Mouse (Mus musculus) forebrain, embryonic 13.5 days (tissue): ENCODE results near the gene Tbx18. TPM values are rescaled to one million over a fixed set of nuclear protein-coding genes. Genes with fewer than 3 reads are reported as not detected.

Experiments
- ATAC-seq: fragments of 200-750 bp; cut with Nextera tagmentation; 2 replicates; pipeline ENCODE4 v1.8.0; 2017
- H3K27ac ChIP-seq: fragments of 300-500 bp; sonication (generic); 2 replicates; pipeline ENCODE4 v1.5.1; 2015; ENCODE audit warnings: inconsistent platforms, mild to moderate bottlenecking, moderate library complexity
- H3K27me3 ChIP-seq: fragments of 300-500 bp; sonication (generic); 2 replicates; pipeline ENCODE4 v1.6.1; 2015; ENCODE audit warnings: mild to moderate bottlenecking, inconsistent platforms
- H3K36me3 ChIP-seq: fragments of 300-500 bp; sonication (generic); 2 replicates; pipeline ENCODE4 v1.6.1; 2015; ENCODE audit warnings: mild to moderate bottlenecking, inconsistent platforms; ENCODE audit not compliant: poor library complexity, severe bottlenecking
- H3K4me1 ChIP-seq: fragments of 300-500 bp; sonication (generic); 2 replicates; pipeline ENCODE4 v1.6.1; 2015; ENCODE audit warnings: inconsistent platforms
- H3K4me2 ChIP-seq: fragments of 300-500 bp; sonication (generic); 2 replicates; pipeline ENCODE4 v1.6.1; 2015; ENCODE audit warnings: inconsistent platforms, mild to moderate bottlenecking, moderate library complexity
- H3K4me3 ChIP-seq: fragments of 300-500 bp; sonication (generic); 2 replicates; pipeline ENCODE4 v1.5.1; 2015; ENCODE audit warnings: mild to moderate bottlenecking, inconsistent platforms
- H3K9ac ChIP-seq: fragments of 300-500 bp; sonication (generic); 2 replicates; pipeline ENCODE4 v1.6.1; 2015; ENCODE audit warnings: mild to moderate bottlenecking, inconsistent platforms
- H3K9me3 ChIP-seq: fragments of 300-500 bp; sonication (generic); replicated peaks from 2 replicates; pipeline ENCODE4 v1.6.1; 2016; ENCODE audit warnings: inconsistent platforms
- WGBS: fragments of 180-500 bp; shearing (Covaris S2); methylation state at CpG from one replicate; pipeline ENCODE4 v1.1.7; 2015; 5-methylcytosine and 5-hydroxymethylcytosine counted together
- polyA plus RNA-seq: library from polyadenylated mRNA; unstranded; fragments of >200 nt; fragmentation: Nextera tagmentation; extraction: Ambion mirVana; gene quantifications from 2 replicates; pipeline ENCODE4 v1.2.1, GENCODE M21; 2015

The Tbx18 gene
- 1.7 and 2.2 TPM in 2 replicates for polyA plus RNA-seq

DNA sequence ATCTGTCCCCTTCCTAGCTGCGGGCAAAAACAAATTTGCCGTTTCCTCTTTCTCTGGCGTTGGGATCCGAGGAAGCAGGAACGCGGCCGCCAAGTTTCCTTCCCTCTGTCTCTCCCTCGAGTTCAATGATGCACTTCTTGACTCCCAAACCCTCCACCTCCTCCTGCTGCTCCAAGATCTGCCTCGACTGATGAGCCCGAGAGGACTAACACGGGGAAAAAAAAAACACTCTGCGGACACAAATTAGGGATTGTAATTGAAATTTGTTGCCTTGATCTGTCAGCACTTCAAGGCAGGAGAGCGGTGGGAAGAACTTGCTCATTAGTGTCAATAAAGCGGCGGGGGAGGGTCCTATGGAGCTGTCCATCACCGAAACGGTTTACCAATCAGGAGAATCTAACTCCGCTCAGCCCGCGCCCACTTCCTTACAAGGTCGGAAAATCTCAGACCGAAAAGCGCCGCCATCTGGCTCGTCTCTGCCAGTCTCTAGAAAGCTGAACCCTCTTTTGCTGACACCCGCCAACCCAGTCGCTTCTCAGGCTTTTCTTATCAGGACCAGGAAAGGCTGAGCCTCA lies at the start of gene Tbx18:
Gene Tbx18 (minus strand): TSS at position 300 of the 575 bp plus-strand sequence.
- peak; percentile 91 for ATAC-seq
- peaks cover 87% of the 10 kb centered on the region for H3K27me3 ChIP-seq
- peak within 1 kb of the TSS; percentile 45 for H3K4me3 ChIP-seq
- no peaks in the 10 kb centered on the region for H3K9me3 ChIP-seq
- WGBS = under 1% methylated on average over 27 of the region's 27 CpGs
- peak within 1 kb of the TSS; percentile 80 for H3K4me2 ChIP-seq
- H3K36me3 ChIP-seq = no peaks in the 10 kb centered on the region
- H3K9ac ChIP-seq = peak within 1 kb of the TSS; percentile 62
- H3K27ac ChIP-seq = no peak within 1 kb of the TSS; the same call in 1 of the 2 replicates
- peaks cover 24% of the 10 kb centered on the region for H3K4me1 ChIP-seq

DNA sequence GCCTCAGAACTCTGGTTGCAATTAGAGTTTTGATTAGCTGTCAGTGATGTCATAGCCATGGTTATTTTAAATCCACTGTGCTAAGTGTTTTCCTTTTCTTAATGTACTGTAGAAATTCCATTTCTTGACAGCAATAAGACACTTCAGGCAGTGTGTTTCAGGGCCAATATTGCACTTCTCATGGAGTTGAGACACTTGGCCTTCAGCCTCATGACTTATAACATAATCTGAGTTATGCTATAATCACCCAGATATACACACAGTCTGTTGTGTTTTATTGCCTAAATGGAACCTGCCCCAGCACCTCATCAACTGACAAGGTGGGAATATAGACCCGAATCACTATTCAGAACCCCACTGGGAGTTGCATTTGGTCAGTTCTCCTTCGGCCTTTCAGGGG lies 42.9 kb upstream of the Tbx18 start:
- H3K4me3 ChIP-seq = no peak overlapping the region
- no peaks in the 10 kb centered on the region for H3K27me3 ChIP-seq
- WGBS = 84% methylated on average over 2 of the region's 2 CpGs
- H3K36me3 ChIP-seq = no peaks in the 10 kb centered on the region
- H3K4me2 ChIP-seq = no peak overlapping the region
- no peak overlapping the region for H3K27ac ChIP-seq
- no peaks in the 10 kb centered on the region for H3K4me1 ChIP-seq
- ATAC-seq = no peak
- no peak overlapping the region for H3K9ac ChIP-seq
- H3K9me3 ChIP-seq = no peaks in the 10 kb centered on the region

DNA sequence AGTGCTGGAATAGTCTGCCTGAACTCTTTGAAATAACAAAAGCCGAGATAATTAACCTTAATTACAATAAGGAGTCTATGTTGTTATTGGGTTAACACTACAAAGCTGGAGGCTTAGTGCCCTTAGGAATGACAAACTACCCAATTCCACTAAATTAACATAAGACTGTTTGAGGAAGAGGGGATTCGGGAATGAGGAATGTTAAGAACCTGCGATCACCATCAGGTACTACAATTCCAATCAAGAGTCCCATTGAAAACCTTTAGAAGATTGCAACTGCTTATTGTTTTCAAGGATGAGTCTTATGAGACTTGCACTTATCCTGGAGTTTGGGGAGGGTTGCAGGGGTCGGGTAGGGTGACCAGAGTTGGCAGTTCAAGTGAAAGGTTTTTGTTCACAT lies 24.6 kb upstream of the Tbx18 start:
- no peaks in the 10 kb centered on the region for H3K4me1 ChIP-seq
- no peak overlapping the region for H3K4me3 ChIP-seq
- H3K36me3 ChIP-seq = no peaks in the 10 kb centered on the region
- no peak overlapping the region for H3K27ac ChIP-seq
- no peak overlapping the region for H3K9ac ChIP-seq
- no peak for ATAC-seq
- 63% methylated on average over 4 of the region's 4 CpGs for WGBS
- no peaks in the 10 kb centered on the region for H3K27me3 ChIP-seq
- H3K9me3 ChIP-seq = no peaks in the 10 kb centered on the region
- H3K4me2 ChIP-seq = no peak overlapping the region

DNA sequence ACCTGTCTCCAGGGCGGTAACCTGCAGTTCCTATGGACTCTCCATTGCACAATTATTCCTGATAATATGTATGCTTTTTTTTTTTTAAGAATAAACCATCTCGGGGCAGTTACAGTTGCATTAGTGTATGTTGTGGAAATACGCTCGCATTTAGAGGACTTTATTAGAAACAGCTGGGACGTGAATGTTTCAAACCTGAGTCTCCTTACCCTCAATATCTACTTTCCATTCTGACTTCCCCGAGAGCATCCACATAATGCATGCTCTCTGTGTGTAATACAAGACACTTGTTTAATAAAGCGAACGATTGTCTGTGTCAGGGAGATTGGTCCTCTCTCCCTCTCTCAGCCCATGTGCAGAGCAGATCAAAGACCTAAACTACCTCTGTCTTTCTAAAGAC lies 10.5 kb upstream of the Tbx18 start:
- peaks cover 14% of the 10 kb centered on the region for H3K4me1 ChIP-seq
- WGBS = 81% methylated on average over 8 of the region's 8 CpGs
- peaks cover 76% of the 10 kb centered on the region for H3K27me3 ChIP-seq
- no peaks in the 10 kb centered on the region for H3K36me3 ChIP-seq
- H3K9ac ChIP-seq = no peak overlapping the region
- no peak overlapping the region for H3K27ac ChIP-seq
- H3K4me2 ChIP-seq = no peak overlapping the region
- no peak for ATAC-seq
- H3K9me3 ChIP-seq = no peaks in the 10 kb centered on the region
- no peak overlapping the region for H3K4me3 ChIP-seq

DNA sequence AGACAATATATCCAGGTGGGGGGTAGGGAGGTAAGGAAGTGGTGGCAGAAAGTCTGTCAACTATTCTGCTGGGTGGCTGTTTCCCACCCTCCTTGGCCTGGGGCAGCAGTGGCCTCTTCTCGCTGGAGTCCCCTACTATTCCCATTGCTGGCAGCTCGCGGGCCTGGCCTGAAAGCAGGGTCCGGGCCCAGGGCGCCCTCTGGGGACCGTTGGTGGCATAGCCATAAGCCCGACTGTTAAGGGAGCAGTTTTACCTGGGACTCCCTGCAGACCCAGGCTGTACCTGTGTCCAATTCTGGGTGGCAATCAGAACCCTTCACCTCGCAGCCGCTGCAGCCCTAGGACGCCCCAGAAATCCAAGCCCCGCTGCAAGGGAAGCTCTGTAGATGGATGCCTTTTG lies 9.6 kb upstream of the Tbx18 start:
- H3K9ac ChIP-seq = no peak overlapping the region
- peak overlapping the region; percentile 25 for H3K4me3 ChIP-seq
- H3K27ac ChIP-seq = no peak overlapping the region
- peak; percentile 87 for ATAC-seq
- no peaks in the 10 kb centered on the region for H3K9me3 ChIP-seq
- peaks cover 14% of the 10 kb centered on the region for H3K4me1 ChIP-seq
- WGBS = under 1% methylated on average over 10 of the region's 11 CpGs
- peaks cover 85% of the 10 kb centered on the region for H3K27me3 ChIP-seq
- H3K36me3 ChIP-seq = no peaks in the 10 kb centered on the region
- H3K4me2 ChIP-seq = peak overlapping the region; percentile 48

DNA sequence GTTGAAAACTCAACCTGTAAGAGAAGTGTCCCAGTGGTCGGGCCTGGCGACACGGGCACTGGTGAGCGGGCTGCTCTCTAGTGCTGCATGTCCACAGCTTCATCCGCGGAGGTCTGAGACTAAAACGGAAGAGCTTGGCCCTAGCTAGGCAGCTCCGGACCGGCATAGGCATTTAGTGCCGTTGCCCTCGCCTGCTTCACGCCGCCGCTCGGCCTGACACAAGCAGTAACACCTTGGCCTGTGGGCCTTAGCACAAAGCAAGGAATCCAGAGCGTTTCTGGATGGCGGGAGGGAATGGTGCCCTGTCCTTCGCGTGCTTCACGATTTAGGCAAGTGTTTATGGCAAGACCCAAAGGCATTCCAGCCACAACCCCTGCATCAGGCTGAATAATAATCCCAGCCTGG lies 9.2 kb upstream of the Tbx18 start:
- H3K4me2 ChIP-seq = peak overlapping the region; percentile 48
- peaks cover 14% of the 10 kb centered on the region for H3K4me1 ChIP-seq
- peak; percentile 48 for ATAC-seq
- H3K4me3 ChIP-seq = peak overlapping the region; percentile 25
- 2% methylated on average over 20 of the region's 20 CpGs for WGBS
- no peak overlapping the region for H3K27ac ChIP-seq
- no peak overlapping the region for H3K9ac ChIP-seq
- H3K36me3 ChIP-seq = no peaks in the 10 kb centered on the region
- H3K9me3 ChIP-seq = no peaks in the 10 kb centered on the region
- H3K27me3 ChIP-seq = peaks cover 89% of the 10 kb centered on the region

DNA sequence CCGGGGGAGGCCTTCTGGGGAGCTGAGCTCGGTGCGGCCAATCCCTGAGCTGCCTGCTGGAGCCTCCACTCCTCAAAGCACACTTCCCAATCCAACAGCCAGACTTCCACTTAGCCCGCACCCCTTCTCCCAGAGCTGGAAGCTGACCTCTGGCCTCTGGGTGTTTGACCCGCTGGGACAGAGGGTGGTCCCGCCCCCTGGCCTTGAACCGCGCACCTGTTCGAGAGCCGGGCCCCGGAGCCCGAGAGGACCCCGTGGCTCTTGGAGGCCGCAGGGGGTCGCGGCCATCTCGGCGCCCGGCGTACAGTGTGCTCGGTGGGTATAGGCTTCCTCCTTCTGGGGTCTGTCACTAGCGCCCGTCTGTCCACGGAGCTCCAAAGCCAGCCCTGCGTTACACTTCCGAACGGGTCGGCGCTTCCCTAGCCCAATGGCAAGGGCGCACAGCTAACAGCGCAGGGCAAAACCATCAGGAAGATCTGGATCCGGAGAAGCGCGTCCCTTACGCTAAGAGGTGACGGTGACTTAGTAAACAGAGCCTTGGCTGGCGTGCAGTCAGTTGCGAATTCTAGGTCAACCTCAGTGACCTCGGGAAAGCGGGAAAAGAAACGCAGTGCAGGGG lies 8.6 kb upstream of the Tbx18 start:
- Histone ChIP-seq H3K9me3 (no peaks in the 10 kb centered on the region), H3K4me1 (peaks cover 14% of the 10 kb centered on the region), H3K36me3 (no peaks in the 10 kb centered on the region), H3K4me2 (peak overlapping the region; percentile 48), H3K27ac (no peak overlapping the region), H3K9ac (no peak overlapping the region), H3K27me3 (peaks cover 91% of the 10 kb centered on the region), H3K4me3 (peak overlapping the region; percentile 25)
- peak; percentile 40 for ATAC-seq
- under 1% methylated on average over 41 of the region's 41 CpGs for WGBS

DNA sequence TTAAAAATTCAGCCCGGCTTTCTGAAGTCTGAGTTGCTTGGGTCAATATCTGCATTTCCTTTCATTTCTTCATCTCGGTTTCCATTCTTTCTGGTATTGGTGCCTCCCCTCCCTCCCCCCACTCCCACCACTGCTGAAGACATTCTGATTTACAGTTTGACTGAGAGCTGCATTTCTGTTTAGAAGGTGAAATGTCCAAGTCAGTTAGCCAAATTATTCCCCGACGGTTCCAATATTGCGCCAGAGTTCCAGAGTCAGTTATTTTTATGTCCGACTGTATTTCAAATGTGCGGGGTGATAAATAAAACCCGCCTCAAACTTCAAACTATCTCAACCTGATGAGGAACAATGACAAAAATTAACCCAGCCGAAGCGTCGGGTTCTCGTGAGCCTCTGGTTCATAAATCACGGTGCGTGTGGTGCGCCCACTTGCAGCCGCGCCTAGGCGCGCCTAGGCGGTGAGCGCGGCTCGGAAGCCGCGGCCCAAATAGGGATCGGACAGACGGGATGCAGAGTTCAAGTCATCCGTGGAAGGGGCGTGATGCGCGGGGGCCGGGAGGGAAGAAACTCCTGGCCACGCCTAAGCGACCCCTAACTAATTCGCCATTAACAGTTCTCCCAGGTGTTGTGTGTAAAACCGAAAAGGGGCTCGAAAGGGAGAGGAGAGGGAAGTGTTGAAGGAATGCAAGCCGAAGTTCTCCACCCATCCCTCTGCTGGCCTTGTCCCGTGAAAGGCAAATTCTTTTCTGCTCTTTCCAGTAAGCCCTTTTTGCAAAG lies 7.9 kb upstream of the Tbx18 start:
- H3K4me1 ChIP-seq = peaks cover 14% of the 10 kb centered on the region
- peak overlapping the region; percentile 48 for H3K4me2 ChIP-seq
- H3K9ac ChIP-seq = no peak overlapping the region
- H3K4me3 ChIP-seq = peak overlapping the region; percentile 25; the same call in 1 of the 2 replicates
- no peak for ATAC-seq
- H3K27ac ChIP-seq = no peak overlapping the region
- H3K9me3 ChIP-seq = no peaks in the 10 kb centered on the region
- peaks cover 97% of the 10 kb centered on the region for H3K27me3 ChIP-seq
- under 1% methylated on average over 39 of the region's 39 CpGs for WGBS
- H3K36me3 ChIP-seq = no peaks in the 10 kb centered on the region

DNA sequence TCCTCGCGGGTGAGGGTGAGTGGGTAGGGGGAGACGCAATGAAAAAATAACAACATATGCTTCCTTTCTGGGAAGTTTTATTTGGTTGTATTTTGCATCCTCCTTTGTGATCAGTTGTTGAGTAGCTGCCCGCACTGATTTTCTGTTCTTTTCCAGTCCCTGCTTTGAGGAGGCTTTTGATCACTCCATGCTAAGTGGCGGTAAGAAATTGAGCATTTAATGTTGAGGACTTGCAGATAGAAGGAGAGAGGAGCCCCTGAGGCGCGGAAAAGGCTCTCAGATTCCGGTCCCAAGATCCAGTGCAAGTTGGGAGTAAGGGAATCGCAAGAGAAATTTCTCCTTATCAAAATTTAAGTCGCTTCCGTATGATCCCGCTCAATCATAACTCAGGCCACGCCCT lies 7.1 kb upstream of the Tbx18 start:
- Histone ChIP-seq H3K4me3 (no peak overlapping the region), H3K27me3 (peaks cover 98% of the 10 kb centered on the region), H3K9me3 (no peaks in the 10 kb centered on the region), H3K36me3 (no peaks in the 10 kb centered on the region), H3K9ac (no peak overlapping the region), H3K4me1 (peaks cover 14% of the 10 kb centered on the region), H3K4me2 (no peak overlapping the region), H3K27ac (no peak overlapping the region)
- no peak for ATAC-seq
- 2% methylated on average over 13 of the region's 13 CpGs for WGBS

DNA sequence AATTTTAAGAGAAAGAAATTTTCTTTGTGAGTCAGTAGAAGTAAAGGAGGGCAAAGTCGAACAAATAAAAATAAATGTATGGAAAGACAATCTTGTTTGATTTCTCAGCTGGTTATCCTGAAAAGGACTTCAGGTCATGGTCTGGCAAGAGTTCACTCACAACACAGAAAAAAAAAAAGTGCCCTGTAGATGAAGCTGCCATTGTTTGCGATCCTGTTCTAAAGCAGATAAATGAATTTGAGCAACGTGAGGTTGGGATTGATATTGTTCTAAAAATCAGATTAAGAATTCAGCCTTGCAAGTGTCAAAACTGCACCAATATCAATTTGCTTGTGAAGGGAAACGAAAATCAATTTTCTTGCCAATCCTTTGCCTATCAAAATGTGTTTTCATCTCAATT lies 6.2 kb upstream of the Tbx18 start:
- Histone ChIP-seq H3K27me3 (peaks cover 98% of the 10 kb centered on the region), H3K36me3 (no peaks in the 10 kb centered on the region), H3K4me2 (no peak overlapping the region), H3K27ac (no peak overlapping the region), H3K9me3 (no peaks in the 10 kb centered on the region), H3K9ac (no peak overlapping the region), H3K4me3 (no peak overlapping the region), H3K4me1 (peaks cover 14% of the 10 kb centered on the region)
- 4% methylated on average over 4 of the region's 4 CpGs for WGBS
- no peak for ATAC-seq

DNA sequence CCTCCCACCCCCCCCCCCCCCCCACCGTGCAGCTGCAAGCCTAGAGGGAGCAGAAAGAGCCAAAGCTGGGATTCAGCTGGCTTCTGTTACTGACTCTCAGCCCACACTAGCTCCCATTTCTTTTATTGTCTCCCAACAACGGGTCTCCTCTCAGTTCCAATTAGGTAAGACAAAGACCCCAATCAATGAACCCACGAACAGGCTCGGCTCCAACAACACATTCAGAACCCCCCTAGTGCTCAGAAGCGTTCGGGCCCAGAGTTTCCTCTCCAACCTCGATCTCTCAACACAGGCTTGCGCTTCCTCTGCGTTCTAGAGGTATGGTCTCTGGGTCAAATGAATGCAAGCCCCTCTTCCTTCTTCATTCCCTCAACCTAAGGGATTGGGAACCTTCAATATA lies 4.0 kb upstream of the Tbx18 start:
- Histone ChIP-seq H3K36me3 (no peaks in the 10 kb centered on the region), H3K27me3 (peaks cover 94% of the 10 kb centered on the region), H3K9me3 (no peaks in the 10 kb centered on the region), H3K27ac (no peak overlapping the region), H3K4me3 (no peak overlapping the region), H3K4me2 (no peak overlapping the region), H3K9ac (no peak overlapping the region), H3K4me1 (peaks cover 23% of the 10 kb centered on the region)
- no peak for ATAC-seq
- 3% methylated on average over 9 of the region's 9 CpGs for whole genome bisulfite sequencing

DNA sequence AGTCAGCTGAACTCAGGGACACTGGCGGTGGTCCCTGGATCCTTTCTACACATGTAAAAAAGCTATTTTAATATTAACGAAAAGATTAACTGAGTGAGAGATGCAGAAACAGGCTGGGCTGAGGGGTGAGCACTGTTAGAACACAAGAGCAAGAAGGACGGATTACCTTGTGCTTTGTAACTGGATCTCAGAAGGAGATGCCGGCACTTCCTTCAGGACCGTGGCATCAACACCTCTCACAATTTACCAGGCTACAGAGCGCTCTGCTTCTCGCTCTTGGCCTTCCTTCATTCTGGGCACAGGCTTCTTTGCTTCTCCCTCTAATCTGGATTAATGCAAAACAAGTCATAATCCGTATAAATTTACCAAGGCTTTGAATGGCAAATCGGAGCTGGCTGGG lies 3.6 kb upstream of the Tbx18 start:
- Histone ChIP-seq H3K36me3 (no peaks in the 10 kb centered on the region), H3K9ac (no peak overlapping the region), H3K4me3 (no peak overlapping the region), H3K27ac (no peak overlapping the region), H3K27me3 (peaks cover 94% of the 10 kb centered on the region), H3K4me2 (no peak overlapping the region), H3K9me3 (no peaks in the 10 kb centered on the region), H3K4me1 (peaks cover 23% of the 10 kb centered on the region)
- no peak for ATAC-seq
- 1% methylated on average over 9 of the region's 9 CpGs for WGBS
